Mouse (Mus musculus) lung, embryonic 15.5 days (tissue): ENCODE data around the gene Gm11032. TPM values are rescaled to one million over a fixed set of nuclear protein-coding genes. Genes with fewer than 3 reads are reported as not detected.

Experiments used
- ATAC-seq: fragments of 200-750 bp; cut with Nextera tagmentation; 2 replicates; pipeline ENCODE4 v1.8.0; 2017; ENCODE audit warnings: moderate number of reproducible peaks, borderline replicate concordance; ENCODE audit not compliant: low FRiP score, low TSS enrichment; ENCODE audit errors: extremely low read depth
- H3K27ac ChIP-seq: fragments of 300-500 bp; sonication (generic); 2 replicates; pipeline ENCODE4 v1.5.1; 2015; ENCODE audit warnings: moderate library complexity, mild to moderate bottlenecking, inconsistent platforms
- H3K27me3 ChIP-seq: fragments of 300-500 bp; sonication (generic); 2 replicates; pipeline ENCODE4 v1.6.1; 2015; ENCODE audit warnings: inconsistent platforms
- H3K36me3 ChIP-seq: fragments of 300-500 bp; sonication (generic); 2 replicates; pipeline ENCODE4 v1.6.1; 2015; ENCODE audit warnings: inconsistent platforms
- H3K4me1 ChIP-seq: fragments of 300-500 bp; sonication (generic); 2 replicates; pipeline ENCODE4 v1.6.1; 2015; ENCODE audit warnings: inconsistent platforms
- H3K4me2 ChIP-seq: fragments of 300-500 bp; sonication (generic); 2 replicates; pipeline ENCODE4 v1.6.1; 2015; ENCODE audit warnings: inconsistent platforms, mild to moderate bottlenecking, moderate library complexity
- H3K4me3 ChIP-seq: fragments of 300-500 bp; sonication (generic); 2 replicates; pipeline ENCODE4 v1.5.1; 2015; ENCODE audit warnings: mild to moderate bottlenecking, inconsistent platforms
- H3K9ac ChIP-seq: fragments of 300-500 bp; sonication (generic); 2 replicates; pipeline ENCODE4 v1.6.1; 2015; ENCODE audit warnings: inconsistent platforms
- H3K9me3 ChIP-seq: fragments of 300-500 bp; sonication (generic); 2 replicates; pipeline ENCODE4 v1.6.1; 2016; ENCODE audit warnings: inconsistent platforms
- WGBS: fragments of 180-500 bp; shearing (Covaris S2); methylation state at CpG from one replicate; pipeline ENCODE4 v1.1.7; 2015; 5-methylcytosine and 5-hydroxymethylcytosine counted together
- polyA plus RNA-seq: library from polyadenylated mRNA; unstranded; fragments of >200 nt; fragmentation: Nextera tagmentation; extraction: Ambion mirVana; gene quantifications from 2 replicates; pipeline ENCODE4 v1.2.1, GENCODE M21; 2015

Gm11032 gene
- polyA plus RNA-seq, 1 experiment from 2014 or later: not detected

DNA sequence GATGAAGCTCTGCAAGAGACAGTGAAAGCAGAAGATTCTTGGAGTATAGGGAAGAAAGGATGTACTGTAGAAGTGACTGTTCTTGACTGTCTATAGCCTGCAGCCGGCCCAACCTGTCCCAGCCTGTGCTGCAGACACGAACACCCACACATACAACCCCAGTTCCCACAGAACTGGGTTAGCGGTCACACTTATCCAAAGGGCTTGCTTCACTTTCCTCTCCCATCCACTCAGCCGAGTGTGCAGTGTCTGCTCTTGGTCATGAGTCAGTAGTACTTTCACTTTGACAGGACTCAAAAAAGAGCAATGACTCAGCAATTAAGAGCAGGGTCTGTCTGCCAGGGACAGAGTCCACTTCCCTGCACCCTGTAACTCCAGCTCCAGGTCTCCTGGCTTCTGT, 41.5 kb downstream of the Gm11032 start:
- Histone ChIP-seq H3K27ac (no peak overlapping the region), H3K4me1 (no peaks in the 10 kb centered on the region), H3K36me3 (peaks cover 29% of the 10 kb centered on the region), H3K9me3 (no peaks in the 10 kb centered on the region), H3K4me2 (no peak overlapping the region), H3K9ac (no peak overlapping the region), H3K4me3 (no peak overlapping the region), H3K27me3 (no peaks in the 10 kb centered on the region)
- ATAC-seq: no peak
- 84% methylated on average over 4 of the region's 4 CpGs for WGBS

DNA sequence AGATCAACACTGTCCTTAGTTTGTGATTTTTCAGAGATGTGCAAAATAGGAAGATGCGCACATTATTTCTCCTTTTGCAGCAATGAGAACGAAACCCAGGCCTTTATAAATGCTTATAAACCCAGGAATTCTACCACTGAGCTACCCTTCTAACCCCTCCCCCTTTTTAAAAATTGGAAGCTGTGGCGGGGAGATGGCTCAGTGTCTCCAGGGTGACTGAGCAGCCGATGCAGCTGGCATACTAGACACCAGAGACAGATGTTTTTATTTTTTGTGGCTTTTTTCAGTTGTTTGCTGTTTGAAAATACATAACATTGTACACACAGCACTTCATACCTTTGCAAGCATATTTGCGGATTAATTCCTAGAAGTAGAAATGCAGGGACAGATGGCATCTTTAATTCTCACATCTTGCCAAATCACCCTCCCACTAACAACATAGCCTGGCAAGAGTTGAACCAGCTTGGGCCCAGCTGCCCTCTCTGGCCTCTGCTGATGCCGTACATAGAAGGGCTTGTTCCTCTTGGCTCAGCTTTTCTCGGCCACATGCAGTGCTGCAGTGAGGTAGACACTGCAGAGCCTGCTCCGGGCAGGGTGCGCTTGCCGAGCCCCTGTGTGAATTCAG, 42.1 kb downstream of the Gm11032 start:
- peak; percentile 57; the same call in 1 of the 2 replicates for ATAC-seq
- H3K27me3 ChIP-seq: no peaks in the 10 kb centered on the region
- H3K9ac ChIP-seq: no peak overlapping the region
- H3K4me2 ChIP-seq: no peak overlapping the region
- no peaks in the 10 kb centered on the region for H3K9me3 ChIP-seq
- no peak overlapping the region for H3K4me3 ChIP-seq
- WGBS: 76% methylated on average over 10 of the region's 10 CpGs
- peaks cover 28% of the 10 kb centered on the region for H3K36me3 ChIP-seq
- H3K4me1 ChIP-seq: no peaks in the 10 kb centered on the region
- H3K27ac ChIP-seq: peak overlapping the region; percentile 43; the same call in 1 of the 2 replicates

DNA sequence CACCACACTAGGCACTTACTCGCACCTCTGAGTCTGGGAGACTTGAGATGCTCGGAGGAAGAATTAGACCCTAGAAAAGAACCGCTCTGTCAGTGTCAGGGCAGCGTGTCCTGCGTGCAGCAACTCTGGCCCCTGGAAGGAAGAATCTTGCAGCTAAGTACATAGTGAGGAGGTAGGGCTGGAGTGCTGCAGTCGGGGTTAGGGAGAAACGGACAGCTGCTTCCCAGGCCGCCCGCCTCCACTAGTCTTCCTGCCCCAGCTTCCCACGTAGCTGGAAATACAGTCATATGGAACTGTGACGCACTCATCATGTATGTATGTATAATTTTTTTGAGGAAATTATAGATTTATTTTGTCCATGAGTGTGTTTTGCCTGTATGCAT, 42.6 kb downstream of the Gm11032 start:
- 84% methylated on average over 11 of the region's 11 CpGs for WGBS
- Histone ChIP-seq H3K36me3 (peaks cover 27% of the 10 kb centered on the region), H3K4me3 (no peak overlapping the region), H3K9ac (no peak overlapping the region), H3K9me3 (no peaks in the 10 kb centered on the region), H3K27ac (peak overlapping the region; percentile 43; the same call in 1 of the 2 replicates), H3K4me2 (no peak overlapping the region), H3K27me3 (no peaks in the 10 kb centered on the region), H3K4me1 (no peaks in the 10 kb centered on the region)
- no peak for ATAC-seq

Other genes with a start within 250 kb of the Gm11032 start
- 0.20 and 0.22 TPM in 2 replicates for gene Hormad2, start 179.0 kb upstream of the Gm11032 start, polyA plus RNA-seq
- gene Mtmr3, start 25.2 kb upstream of the Gm11032 start, polyA plus RNA-seq: 24.3 and 25.4 TPM in 2 replicates
- gene Ascc2, start 17.7 kb downstream of the Gm11032 start, polyA plus RNA-seq: 32.6 and 35.1 TPM in 2 replicates
- gene Uqcr10, start 84.3 kb downstream of the Gm11032 start, polyA plus RNA-seq: 763 and 796 TPM in 2 replicates
- 70.8 and 81.4 TPM in 2 replicates for gene Zmat5, start 84.6 kb downstream of the Gm11032 start, polyA plus RNA-seq
- 0.09 TPM in 1 of 2 replicates, not detected in the other for gene Cabp7, start 126.7 kb downstream of the Gm11032 start, polyA plus RNA-seq
- 44.3 and 46.3 TPM in 2 replicates for gene Nf2, start 229.5 kb downstream of the Gm11032 start, polyA plus RNA-seq